Mouse (Mus musculus) retina, embryonic 14.5 days (tissue): ENCODE measurements around the gene Jph2.

Experiments used
- DNase-seq: peaks from one replicate; pipeline ENCODE4 v3.0.0-alpha.2; 2015; ENCODE audit warnings: low spot score

The Jph2 gene

DNA sequence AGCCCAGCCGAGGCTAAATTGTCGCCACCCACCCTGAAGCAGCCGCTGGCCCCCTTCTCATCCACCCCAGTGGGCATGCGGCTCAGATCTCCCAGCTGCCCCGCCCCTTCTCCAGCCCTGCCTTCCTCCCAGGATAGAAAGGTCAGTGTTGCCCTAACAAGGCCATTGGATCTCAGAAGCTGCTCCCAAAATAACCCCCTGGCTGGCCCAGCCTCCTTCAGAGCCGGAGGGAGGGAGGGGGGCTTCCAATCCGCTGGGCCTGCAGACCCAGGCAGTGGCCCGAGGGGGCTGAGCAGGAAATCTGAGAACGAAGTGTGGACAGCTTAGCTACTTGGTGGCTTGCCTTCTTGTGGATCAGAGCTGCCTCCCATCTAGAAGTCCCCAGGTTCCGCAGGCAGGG, at the start of gene Jph2:
Jph2 (minus strand) TSS at position 89 of the 400 bp plus-strand sequence.
- DNase-seq: peak; percentile 57

DNA sequence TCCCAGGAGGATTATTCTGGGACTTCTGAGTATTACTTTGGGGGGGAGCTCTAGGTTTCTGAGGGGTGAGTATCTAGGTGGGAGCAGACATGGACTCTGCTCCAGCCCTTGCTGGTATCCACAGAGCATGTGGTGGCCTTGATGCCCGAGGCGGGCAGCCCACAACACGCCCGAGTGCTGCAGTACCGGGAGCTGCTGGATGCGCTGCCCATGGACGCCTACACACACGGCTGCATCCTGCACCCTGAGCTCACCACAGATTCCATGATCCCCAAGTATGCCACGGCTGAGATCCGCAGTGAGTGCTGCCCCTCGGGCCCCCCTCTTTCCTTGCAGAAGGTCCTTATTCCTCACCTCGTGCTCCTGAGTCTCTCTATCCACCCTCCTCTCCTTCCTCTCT, 49.6 kb upstream of the Jph2 start:
- DNase-seq: no peak

DNA sequence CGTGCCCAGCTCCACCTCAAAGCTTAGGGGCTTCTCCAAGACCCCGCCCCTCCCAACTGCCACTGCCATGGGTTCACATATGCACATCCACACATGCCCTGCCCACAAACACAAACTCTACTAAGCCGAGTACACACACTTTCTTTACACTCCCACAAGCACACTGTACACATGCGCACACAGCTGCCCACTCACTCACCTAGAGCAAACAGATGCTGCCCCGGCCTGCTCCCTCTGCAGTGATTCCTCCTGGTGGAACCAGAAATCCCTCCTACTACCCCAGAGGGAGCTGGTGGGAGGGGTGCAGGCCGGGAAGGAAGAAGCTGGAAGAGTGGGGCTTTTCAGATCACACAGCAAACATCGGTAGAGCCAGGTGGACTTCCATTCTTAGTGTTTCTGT, 46.2 kb upstream of the Jph2 start:
- no peak for DNase-seq

DNA sequence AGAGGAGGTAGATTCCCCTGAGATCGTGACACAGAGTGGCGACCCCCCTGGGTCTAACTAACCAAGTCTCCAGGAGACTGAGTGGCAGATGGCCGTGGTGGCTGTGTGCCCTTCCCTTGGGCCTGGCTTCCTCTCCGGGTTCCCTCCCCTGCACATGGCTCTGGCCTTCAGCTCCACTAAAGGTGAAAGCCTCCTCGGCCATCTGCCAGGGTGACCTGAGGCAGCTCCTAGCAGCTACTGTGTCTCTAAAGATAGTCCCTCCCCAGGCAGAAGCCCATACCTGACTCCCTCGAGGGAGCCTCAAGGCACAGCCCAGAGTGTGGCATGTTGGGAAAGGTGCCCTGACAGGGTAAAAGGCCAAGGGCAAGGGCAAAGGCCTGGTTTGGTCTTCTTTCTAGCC, 45.8 kb upstream of the Jph2 start:
- DNase-seq: no peak

DNA sequence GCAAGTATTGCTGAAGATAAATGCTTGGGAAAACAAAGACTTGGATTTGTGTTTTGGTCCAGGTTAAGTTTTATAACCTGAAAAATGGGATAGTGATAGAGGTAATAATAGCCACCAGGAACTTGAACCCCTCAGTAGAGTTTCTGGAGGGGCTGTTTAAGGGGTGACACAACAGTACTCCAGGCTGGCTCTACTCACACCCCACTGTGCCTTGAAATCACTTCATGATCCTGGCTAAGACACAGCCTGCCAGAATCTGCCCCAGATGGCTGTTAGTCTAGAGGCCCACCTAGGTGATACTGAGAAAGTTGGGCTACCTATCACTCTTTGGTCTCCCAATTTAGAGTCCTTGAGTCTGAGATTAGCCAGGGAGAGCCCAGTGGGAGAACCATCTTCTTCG, 41.7 kb upstream of the Jph2 start:
- no peak for DNase-seq

DNA sequence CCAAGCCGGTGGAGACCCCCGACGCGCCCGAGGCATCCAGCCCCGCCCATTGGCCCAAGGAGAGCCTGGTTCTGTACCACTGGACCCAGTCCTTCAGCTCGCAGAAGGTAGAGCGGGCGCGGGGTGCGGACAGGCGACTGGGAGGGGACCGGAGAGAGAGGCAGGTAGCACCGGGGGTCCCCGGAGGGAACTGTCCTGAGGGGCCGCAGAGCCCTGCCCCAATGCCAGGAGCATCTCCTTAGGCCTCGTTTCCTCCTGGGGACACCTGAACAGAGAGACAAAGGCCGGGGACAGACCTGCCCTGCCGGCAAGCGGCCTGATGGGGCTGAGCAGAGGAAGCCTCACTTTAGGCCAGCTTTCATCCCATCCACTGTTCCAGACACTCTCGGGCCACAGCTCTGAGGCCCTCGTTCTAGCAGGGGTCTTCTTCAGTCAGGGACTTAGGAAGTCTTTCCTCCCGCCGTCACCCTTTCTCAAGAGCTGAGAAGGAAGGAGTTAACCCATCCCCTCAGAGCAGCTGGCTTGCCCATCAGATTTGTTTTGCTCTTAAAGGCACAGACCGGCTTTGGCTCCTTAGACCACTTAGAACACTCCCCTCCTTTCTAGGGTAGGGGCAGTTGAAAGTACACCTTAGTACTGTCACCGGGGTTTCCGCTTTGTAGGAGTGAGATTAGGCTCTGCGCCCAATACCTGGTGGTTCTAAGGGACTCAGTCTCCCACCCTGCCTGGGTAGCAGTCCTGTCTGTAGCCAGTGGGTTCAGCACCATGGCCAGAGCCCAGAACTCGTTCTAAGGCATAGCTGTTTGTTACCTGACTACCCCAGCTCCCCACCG, 41.0 kb upstream of the Jph2 start:
- DNase-seq: peak; percentile 70

DNA sequence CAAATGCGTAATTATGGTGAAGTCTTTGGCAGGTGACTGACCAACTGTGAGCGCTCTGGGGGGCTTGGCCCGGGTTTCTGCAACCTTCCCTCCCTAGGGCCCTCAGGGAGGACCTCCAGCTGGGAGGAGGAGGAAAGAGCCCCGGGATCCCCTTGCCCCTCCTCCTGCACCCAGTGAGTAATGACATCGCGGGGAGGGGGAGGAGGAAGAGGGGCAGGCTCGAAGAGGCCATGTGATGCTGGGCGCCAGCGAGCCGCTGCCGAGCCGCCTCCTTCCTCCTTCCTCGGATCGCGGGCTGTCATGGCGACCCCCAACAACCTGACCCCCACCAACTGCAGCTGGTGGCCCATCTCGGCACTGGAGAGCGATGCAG, 40.4 kb upstream of the Jph2 start, which contains the start of gene Gdap1l1:
Gdap1l1 (plus strand) TSS at position 231 of the 373 bp plus-strand sequence.
- DNase-seq: peak; percentile 63

DNA sequence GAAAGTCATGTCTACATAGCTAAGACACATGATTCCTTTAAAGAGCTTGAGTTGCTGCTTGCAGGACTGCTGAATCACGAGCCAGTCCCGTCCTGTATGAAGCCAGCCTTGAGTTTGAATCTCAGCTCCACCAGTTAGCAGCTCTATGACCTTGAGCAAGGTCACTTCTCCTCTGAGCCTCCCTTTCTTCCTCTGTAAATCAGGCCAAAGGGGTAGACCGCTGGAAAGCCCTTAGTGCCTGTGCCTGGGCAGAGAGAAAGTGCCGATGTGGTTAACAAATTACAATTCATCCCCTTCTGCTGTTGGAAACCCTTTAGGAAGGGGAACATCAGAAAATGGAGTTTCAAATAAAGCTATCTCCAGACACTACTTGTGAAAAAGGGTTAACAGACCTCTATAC, 40.0 kb upstream of the Jph2 start:
- DNase-seq: no peak

DNA sequence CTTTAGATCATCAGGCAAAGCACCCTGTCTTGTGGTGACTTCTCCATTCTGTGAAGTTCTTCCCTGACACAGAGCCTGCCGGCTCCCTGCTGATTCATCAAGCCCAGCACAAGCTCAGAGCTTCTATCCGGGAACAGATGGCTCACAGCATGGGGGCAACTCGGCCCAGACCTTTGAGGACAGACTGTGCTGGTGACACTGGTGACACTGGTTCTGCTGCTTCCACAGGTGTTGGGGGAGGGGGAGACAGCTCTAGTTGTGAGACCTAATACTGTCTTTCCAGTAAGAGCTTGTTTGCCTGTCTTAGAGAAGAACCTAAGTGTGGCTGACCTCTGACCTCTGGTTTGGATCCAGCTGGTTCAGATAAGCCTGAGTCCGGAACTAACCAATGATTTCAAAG, 36.2 kb upstream of the Jph2 start:
- DNase-seq: peak; percentile 55

DNA sequence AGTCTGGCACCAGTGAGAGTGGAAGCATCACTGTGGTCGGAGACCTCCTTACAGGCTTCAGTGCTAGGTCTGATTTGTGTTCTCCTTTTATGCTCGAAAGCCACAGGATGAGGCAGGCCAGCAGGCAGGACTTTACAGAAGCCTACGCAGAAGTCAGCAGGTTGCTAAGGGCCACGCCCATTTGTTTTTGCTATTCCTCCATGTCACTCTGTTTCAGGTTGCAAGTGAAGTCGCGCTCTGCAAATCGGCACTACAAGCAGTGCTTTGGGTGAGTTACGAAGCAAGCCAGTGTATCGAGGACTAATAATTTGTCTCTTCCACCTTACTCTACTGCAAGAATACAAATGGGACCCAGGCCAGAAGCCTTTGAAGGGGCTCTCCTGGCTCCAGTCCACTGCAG, 33.5 kb upstream of the Jph2 start:
- DNase-seq: no peak

DNA sequence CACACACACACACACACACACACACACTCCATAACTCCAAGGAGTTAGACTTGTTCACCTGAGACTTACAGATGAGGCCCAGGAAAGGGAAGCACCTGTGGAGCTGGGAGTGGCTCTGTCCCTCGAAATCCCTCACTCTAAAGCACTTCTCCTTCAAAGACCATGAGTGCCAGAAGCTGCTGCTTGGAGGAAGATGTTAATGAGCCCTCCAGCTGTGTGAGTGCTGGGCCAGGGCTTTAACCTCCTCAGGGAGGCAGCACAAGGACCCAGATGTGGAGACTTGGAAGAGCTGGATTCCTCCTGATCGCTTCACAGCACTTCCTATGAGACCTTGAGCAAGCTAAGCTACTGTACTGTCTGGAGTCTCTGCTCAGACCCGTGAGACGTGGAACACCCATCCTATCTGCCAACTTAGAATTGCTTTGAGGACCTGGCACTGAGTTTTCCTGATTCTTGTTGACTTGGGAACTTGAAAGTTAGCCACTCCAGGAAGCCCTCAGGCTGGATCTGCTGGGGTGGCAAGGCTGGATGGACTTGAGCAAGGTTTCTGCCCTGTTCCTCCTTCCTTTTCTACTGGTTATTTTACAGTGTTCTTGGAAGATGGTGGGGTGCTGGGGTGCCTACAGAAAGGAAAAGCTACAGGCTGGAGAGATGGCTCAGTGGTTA, 30.7 kb upstream of the Jph2 start:
- no peak for DNase-seq

DNA sequence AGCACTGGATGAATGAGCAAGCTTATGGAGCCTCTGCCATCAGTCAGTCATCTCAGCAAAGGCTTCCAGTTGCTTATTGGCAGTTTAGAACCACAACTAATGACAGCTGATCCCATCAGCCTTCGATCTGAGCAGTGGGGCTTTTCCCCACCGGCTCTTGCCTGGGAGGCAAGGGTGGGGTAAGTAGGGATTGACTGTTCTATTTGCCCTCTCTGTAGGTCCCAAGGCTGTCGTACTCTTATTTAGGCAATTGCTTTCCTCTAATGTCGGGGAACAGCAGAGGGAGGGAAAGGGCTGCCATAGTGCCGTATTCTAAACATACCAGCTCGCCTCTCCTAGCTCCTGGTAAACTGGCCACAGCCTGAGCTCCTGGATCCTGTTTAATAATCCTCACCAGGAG, 26.8 kb upstream of the Jph2 start, which contains the start of gene Oser1:
Oser1 (minus strand) TSS at position 101 of the 400 bp plus-strand sequence.
- no peak for DNase-seq

DNA sequence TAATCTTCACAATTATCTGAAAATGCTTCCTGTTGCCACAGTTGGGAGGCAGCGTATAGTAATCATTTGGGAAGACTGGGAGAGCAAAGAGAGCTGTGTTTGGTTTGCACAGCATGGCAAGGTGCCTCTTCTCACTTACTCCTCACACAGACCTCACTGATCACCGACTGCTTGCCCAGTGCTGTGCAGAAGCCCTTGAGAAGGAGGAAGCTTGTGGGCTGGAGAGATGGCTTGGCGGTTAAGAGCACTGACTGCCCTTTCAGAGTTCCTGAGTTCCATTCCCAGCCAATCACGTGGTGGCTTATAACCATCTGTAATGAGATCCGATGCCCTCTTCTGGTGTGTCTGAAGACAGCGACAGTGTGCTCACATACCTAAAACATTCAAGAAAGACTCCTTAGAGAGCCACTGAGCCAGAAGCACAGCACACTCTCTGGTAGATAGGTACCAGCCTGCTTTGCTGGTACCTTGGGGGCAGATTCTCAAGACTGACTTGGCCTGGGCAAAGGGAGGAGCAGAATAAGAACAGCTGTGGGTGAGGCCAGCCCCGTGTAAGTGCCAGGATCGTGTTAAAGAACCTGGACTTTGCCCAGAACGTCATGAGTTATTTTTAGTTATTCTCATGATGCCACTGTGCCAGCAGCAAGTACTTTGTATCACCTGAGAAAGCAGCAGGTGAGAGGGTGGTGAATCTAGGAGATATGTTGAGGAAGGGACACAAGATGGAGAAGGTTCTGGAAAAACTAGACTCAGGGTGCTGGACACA, 25.3 kb upstream of the Jph2 start:
- DNase-seq: no peak

DNA sequence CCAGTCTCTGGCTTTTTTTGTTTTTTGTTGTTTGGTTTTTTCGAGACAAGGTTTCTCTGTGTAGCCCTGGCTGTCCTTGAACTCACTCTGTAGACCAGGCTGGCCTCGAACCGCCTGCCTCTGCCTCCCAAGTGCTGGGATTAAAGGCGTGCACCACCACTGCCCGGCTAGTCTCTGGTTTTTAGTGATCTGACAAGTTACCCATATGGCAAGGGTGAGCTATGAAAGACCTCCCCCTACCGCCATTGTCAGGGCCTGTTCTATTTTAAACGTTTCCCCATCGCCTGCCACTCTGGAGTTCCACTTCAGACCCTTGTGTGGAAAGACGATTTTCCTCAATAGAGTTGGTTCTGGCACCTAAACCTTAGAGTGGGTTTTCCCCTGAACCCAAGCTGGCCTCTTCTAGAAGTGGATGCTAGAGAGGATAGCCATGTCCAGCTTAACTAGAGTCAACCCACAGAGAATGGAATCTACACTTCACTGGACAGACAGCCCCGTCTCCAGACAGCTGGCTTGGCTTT, 22.6 kb upstream of the Jph2 start:
- peak; percentile 15 for DNase-seq

DNA sequence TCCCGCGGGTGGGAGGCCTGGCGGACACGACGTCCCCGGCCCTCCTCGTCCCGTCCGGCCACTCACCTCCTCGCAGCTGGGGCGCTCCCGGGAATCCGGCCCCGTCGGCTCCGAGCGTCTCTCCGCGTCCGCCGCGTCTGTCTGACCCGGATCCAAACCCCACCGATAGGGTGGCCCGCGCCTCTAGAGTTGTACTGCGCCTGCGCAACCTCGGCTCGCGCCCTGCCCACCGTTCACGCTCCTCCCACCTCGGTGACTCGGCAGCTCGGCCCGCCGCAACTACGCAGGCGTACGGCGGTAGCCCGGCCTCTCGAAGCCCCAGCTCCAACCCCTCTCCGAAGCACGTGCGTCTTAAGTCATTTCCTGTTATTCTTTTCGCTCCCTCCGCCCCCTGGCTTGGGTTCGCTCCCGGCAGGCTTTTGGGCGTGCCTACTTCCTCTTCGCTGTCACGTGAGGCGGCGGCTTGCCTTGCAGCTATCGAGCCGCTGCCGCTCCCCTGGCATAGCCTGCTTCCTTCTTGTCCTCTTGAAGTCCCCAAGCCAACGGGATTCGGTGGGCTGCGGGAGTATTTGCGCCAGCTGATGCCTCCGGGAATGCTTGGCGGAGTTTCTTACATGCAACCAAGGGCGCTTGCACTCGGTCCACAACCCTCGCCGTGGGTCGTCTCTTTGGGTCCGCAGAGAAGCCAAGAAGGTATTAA, 21.7 kb upstream of the Jph2 start:
- DNase-seq: peak; percentile 99

DNA sequence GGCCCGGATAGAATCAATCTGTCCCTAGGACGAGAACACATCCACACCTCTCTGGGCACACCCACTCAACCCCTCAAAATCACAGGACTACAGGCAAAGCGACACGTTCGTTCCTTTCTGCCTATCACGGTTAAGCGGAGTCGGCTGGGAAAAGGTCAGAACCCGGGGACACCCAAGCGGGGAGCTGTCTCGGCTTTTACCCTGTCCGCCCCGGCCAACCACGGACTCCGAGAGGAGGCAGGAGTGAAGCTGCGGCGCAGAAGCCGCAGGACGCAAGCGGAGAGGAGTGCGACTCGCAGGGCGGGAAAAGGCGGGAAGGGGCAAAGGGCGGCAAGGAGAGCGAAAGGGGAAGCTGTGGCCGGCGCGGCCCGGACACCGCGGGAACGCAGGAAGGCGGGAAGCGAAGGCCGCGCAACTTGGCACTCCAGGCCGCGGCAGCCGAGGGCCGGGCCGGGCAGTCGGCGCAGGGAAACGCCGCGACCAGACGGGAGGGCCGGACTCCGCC, 21.1 kb upstream of the Jph2 start:
- DNase-seq: no peak

DNA sequence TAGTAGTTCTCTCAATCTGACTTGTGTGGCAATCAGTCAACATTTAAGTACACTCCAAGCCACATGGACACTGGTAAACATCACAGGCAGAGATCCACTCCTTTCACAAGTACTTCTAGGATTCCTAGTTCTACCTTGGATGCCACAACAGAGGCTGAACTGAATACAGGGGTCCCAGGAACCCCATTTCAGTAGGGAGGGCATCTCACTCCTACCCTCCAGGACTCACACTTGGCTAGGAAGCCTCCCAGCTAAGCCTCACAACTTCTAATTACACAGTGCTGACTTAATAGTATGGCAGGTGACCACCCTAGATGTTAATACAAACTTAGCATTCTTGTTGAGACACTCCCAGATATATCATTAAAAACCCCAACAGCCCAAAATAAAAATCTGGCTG, 20.0 kb upstream of the Jph2 start:
- no peak for DNase-seq

DNA sequence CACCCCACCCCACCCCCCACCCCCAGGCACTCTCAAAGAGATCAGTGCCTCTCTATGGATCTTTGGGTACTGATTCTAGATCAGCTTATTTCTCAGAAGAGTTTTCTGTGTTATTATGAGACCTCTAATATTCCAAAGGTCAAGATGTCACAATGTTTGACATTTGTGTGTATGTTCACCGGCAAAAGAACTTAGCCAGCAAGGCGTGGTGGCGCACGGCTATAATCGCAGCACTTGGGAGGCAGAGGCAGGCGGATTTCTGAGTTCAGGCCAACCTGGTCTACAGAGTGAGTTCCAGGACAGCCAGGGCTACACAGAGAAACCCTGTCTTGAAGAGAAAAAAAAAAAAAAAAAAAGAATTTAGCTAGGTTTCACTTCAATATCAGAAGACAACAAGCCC, 19.2 kb upstream of the Jph2 start:
- DNase-seq: no peak

DNA sequence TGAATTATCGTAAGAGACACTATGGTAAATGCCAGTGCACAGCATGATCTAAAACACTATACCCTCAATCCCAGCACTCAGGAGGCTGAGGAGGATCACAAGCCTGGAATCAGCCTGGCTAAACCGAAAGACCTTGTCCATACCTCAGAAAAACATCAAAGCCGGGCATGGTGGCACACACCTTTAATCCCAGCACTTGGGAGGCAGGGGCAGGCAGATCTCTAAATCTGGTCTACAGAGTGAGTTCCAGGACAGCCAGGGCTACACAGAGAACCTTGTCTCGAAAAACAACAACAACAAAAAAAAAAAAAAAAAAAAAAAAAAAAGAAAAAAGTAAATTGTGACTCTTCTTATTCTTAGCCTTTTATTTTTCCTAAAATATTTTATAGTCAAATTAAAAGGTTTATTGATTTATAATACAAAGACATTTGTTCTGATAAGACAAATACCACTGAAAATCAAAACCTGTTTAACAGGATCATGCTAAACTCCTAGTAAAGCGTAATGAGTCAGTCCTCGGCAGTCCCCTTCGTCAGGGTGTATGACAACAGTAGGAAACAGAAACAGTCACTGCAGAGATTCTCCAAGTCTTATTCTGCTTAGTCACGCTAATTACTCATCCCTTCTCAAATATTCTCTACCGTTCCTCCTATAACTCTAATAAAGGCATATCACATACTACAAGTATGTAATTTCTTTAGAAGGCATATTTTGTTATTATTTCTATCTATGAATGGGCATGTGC, 15.2 kb upstream of the Jph2 start:
- no peak for DNase-seq

DNA sequence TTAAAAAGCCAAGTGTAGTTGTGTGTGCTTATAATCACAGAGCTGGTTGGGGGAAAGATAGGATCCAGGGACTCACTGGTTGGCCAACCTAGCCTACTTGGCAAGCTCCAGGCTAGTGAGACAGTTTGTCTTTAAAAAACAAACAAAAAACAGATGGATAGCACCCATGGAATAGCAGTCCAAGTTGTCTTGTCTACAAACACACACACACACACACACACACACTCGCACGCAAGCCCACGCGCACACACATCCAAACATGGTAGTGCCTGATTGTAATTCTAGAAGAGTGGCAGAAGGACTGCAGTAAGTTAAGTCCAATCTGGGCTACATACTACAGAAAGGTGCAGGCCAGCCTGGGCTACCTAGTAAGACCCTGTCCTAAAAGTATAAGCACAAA, 14.6 kb upstream of the Jph2 start:
- DNase-seq: no peak

DNA sequence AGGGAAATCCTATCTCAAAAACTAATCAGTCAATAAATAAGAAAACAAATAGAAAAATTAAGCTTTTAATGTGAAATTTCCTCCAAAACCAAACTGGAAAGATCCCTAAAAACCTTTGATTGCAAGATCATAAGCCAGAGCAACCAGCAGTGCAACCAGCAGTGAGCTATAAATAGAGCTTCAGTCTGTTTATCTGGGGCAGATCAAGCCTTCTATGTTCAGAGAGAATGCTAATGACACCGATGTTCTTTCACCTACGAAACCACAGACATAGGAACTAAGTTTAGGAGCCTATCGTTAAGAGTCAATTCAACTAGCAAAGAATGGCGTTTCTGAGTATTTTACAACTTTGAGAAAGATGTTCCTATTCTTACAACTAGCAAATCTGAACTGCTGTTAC, 14.0 kb upstream of the Jph2 start:
- no peak for DNase-seq
